Mouse (Mus musculus): Measurements from ENCODE around the gene H2afy2. TPM values are rescaled to one million over a fixed set of nuclear protein-coding genes. Genes with fewer than 3 reads are reported as not detected.

H2afy2 gene
- polyA plus RNA-seq, 1 experiment, result 2.1 TPM

DNA sequence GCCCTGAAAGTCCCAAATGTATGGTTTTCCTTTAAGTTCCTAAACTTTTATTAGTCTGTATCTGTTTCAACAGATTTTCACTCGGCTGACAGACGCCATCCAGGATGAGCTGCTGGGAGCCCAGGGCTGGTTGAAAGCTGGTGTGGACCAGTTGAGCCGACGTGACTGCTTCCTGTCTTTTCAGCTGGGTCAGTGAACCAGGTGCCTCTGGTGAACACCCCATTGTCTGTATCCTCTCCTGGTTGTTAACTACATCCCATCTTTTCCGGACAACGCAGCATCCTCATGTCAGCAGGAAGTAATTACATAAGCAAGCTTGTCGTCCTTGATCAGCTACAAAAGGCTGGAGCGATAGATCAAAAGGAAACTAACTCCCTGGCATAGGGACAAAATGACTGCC, 9.1 kb upstream of the H2afy2 start:
- no peak overlapping the region for H3K27ac ChIP-seq (ENCODE audit: control insufficient read depth, insufficient read depth, low read length)
- no peaks in the 10 kb centered on the region for H3K4me1 ChIP-seq (replicated peaks; ENCODE audit: control insufficient read depth, insufficient read depth, low read length)
- TF ChIP-seq POLR2A (IDR thresholded peaks at IDR 0.05; ENCODE audit: control insufficient read depth, extremely low read depth, insufficient read depth, low read length, poor library complexity) (no peak), CTCF (IDR thresholded peaks at IDR 0.05; ENCODE audit: borderline replicate concordance, control insufficient read depth, extremely low read depth, insufficient read depth, low read length, poor library complexity) (no peak)
- no peak overlapping the region for H3K4me3 ChIP-seq (ENCODE audit: control insufficient read depth, insufficient read depth, low read length)
- H3K27me3 ChIP-seq (ENCODE audit: control insufficient read depth, insufficient read depth, low read length), result no peaks in the 10 kb centered on the region
- DNase-seq, result no peak
- WGBS, result 73% methylated on average over 8 of the region's 8 CpGs
- H3K36me3 ChIP-seq (ENCODE audit: control insufficient read depth, insufficient read depth, low read length), result no peaks in the 10 kb centered on the region

- H3K27me3 ChIP-seq (ENCODE audit: control insufficient read depth, insufficient read depth, low read length), result peaks cover 6% of the 10 kb centered on the region
- TF ChIP-seq POLR2A (IDR thresholded peaks at IDR 0.05; ENCODE audit: control insufficient read depth, extremely low read depth, insufficient read depth, low read length, poor library complexity) (no peak), CTCF (IDR thresholded peaks at IDR 0.05; ENCODE audit: borderline replicate concordance, control insufficient read depth, extremely low read depth, insufficient read depth, low read length, poor library complexity) (no peak)
Measured at GRCm38 (mm10) chr10:61788499-61788898, 4.6 kb upstream of the H2afy2 start.

GRCm38 (mm10) chr10:61787541-61788313, 3.8 kb upstream of the H2afy2 start:
- WGBS, result 90% methylated on average over 10 of the region's 10 CpGs
- no peak for DNase-seq
- Histone ChIP-seq H3K27ac (ENCODE audit: control insufficient read depth, insufficient read depth, low read length) (no peak overlapping the region), H3K4me3 (ENCODE audit: control insufficient read depth, insufficient read depth, low read length) (no peak overlapping the region), H3K36me3 (ENCODE audit: control insufficient read depth, insufficient read depth, low read length) (no peaks in the 10 kb centered on the region), H3K4me1 (replicated peaks; ENCODE audit: control insufficient read depth, insufficient read depth, low read length) (no peaks in the 10 kb centered on the region), H3K27me3 (ENCODE audit: control insufficient read depth, insufficient read depth, low read length) (peaks cover 14% of the 10 kb centered on the region)
- TF ChIP-seq POLR2A (IDR thresholded peaks at IDR 0.05; ENCODE audit: control insufficient read depth, extremely low read depth, insufficient read depth, low read length, poor library complexity) (no peak), CTCF (IDR thresholded peaks at IDR 0.05; ENCODE audit: borderline replicate concordance, control insufficient read depth, extremely low read depth, insufficient read depth, low read length, poor library complexity) (no peak)

More at GRCm38 (mm10) chr10:61788499-61788898, 4.6 kb upstream of the H2afy2 start:
- Histone ChIP-seq H3K4me3 (ENCODE audit: control insufficient read depth, insufficient read depth, low read length) (no peak overlapping the region), H3K27ac (ENCODE audit: control insufficient read depth, insufficient read depth, low read length) (no peak overlapping the region), H3K36me3 (ENCODE audit: control insufficient read depth, insufficient read depth, low read length) (no peaks in the 10 kb centered on the region), H3K4me1 (replicated peaks; ENCODE audit: control insufficient read depth, insufficient read depth, low read length) (no peaks in the 10 kb centered on the region)
- no peak for DNase-seq
- 97% methylated on average over 5 of the region's 5 CpGs for WGBS

- DNase-seq, result no peak
- no peak for TF ChIP-seq CTCF (IDR thresholded peaks at IDR 0.05; ENCODE audit: borderline replicate concordance, control insufficient read depth, extremely low read depth, insufficient read depth, low read length, poor library complexity)
- no peak for TF ChIP-seq POLR2A (IDR thresholded peaks at IDR 0.05; ENCODE audit: control insufficient read depth, extremely low read depth, insufficient read depth, low read length, poor library complexity)
- Histone ChIP-seq H3K36me3 (ENCODE audit: control insufficient read depth, insufficient read depth, low read length) (no peaks in the 10 kb centered on the region), H3K27ac (ENCODE audit: control insufficient read depth, insufficient read depth, low read length) (no peak overlapping the region), H3K27me3 (ENCODE audit: control insufficient read depth, insufficient read depth, low read length) (peaks cover 15% of the 10 kb centered on the region), H3K4me3 (ENCODE audit: control insufficient read depth, insufficient read depth, low read length) (no peak overlapping the region), H3K4me1 (replicated peaks; ENCODE audit: control insufficient read depth, insufficient read depth, low read length) (no peaks in the 10 kb centered on the region)
- WGBS, result 74% methylated on average over 10 of the region's 10 CpGs
Measured at GRCm38 (mm10) chr10:61784414-61784813, 467 bp upstream of the H2afy2 start.

DNA sequence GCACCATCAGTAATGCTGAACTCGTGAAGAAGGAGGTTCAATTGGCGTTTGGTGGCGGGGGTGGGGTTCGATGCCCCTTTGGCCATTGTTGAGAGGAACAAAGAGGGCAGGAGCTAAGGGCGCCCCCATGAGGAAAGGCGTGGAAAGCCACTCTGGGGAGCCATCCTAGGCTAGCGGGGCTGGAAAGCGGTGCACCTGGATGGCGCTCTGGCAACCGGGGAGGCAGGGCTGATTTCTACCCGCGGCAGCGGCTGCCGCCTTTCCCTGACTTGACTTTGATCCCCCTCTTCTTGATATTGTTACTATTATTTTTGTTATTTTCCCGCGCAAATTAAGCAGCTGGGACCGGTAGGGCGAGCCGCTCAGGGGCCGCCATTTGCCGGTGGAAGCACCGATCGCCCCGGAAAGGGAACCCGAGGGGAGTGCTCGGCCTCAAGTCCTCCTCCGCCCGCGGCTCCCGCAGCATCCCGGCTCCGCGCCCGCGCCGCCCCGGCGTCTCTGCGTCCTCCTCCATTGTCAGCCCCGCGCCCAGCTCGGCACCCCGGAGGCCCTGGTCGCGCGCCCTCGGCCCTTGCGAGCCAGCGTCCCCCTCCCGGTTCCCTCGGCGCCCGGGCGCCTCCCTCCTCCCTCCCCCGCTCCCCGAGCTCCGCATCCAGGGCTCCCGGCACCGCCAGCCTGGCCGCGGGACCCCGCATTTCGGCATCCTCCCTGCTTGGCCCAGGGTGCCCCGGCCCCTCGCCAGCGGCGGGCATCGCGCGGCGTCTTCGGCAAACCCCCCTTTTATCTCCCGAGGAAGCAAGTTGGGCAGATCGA, 942 bp downstream of the H2afy2 start:
- WGBS, result 3% methylated on average over 74 of the region's 74 CpGs
- peak overlapping the region; percentile 16 for H3K4me3 ChIP-seq (ENCODE audit: control insufficient read depth, insufficient read depth, low read length)
- H3K36me3 ChIP-seq (ENCODE audit: control insufficient read depth, insufficient read depth, low read length), result no peaks in the 10 kb centered on the region
- H3K4me1 ChIP-seq (replicated peaks; ENCODE audit: control insufficient read depth, insufficient read depth, low read length), result no peaks in the 10 kb centered on the region
- peak; percentile 3 for DNase-seq
- no peak for TF ChIP-seq POLR2A (IDR thresholded peaks at IDR 0.05; ENCODE audit: control insufficient read depth, extremely low read depth, insufficient read depth, low read length, poor library complexity)
- no peak for TF ChIP-seq CTCF (IDR thresholded peaks at IDR 0.05; ENCODE audit: borderline replicate concordance, control insufficient read depth, extremely low read depth, insufficient read depth, low read length, poor library complexity)
- peaks cover 15% of the 10 kb centered on the region for H3K27me3 ChIP-seq (ENCODE audit: control insufficient read depth, insufficient read depth, low read length)
- no peak overlapping the region for H3K27ac ChIP-seq (ENCODE audit: control insufficient read depth, insufficient read depth, low read length)

DNA sequence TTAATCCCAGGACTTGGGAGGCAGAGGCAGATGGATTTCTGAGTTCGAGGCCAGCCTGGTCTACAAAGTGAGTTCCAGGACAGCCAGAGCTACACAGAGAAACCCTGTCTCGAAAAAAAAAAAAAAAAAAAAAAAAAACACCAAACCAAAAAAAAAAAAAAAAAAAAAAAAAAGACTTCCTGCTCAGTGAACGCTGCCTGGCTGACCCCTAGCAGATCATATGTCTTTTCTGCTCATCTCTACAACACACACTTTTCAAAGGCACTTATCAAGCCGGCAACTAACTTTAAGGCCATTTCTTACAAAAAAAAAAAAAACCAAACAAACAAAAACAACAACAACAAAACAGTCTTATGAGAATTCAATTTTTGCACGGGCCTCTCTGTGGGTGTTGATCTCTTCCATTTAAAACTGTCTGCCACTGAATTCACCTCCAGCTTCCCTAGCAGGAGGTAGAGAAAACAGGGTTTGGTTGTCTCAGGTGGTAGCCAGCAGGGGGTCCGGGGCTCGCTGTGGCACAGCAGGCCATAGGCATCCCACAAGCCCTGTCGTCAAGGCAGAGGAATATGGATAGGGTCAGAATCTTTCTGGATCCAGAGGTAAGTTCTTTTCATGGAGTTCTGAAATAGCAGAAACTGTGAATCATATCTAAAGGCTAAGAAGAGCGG, 2.4 kb downstream of the H2afy2 start:
- 59% methylated on average over 9 of the region's 9 CpGs for WGBS
- Histone ChIP-seq H3K27me3 (ENCODE audit: control insufficient read depth, insufficient read depth, low read length) (peaks cover 15% of the 10 kb centered on the region), H3K4me1 (replicated peaks; ENCODE audit: control insufficient read depth, insufficient read depth, low read length) (no peaks in the 10 kb centered on the region), H3K4me3 (ENCODE audit: control insufficient read depth, insufficient read depth, low read length) (no peak overlapping the region), H3K27ac (ENCODE audit: control insufficient read depth, insufficient read depth, low read length) (no peak overlapping the region), H3K36me3 (ENCODE audit: control insufficient read depth, insufficient read depth, low read length) (no peaks in the 10 kb centered on the region)
- no peak for DNase-seq
- no peak for TF ChIP-seq POLR2A (IDR thresholded peaks at IDR 0.05; ENCODE audit: control insufficient read depth, extremely low read depth, insufficient read depth, low read length, poor library complexity)
- no peak for TF ChIP-seq CTCF (IDR thresholded peaks at IDR 0.05; ENCODE audit: borderline replicate concordance, control insufficient read depth, extremely low read depth, insufficient read depth, low read length, poor library complexity)

All from thymus, adult 2 months (tissue).